Mouse (Mus musculus): Measurements from ENCODE around the gene Cep152. TPM values are rescaled to one million over a fixed set of nuclear protein-coding genes. Genes with fewer than 3 reads are reported as not detected.

Gene Cep152
- polyA plus RNA-seq, 1 experiment from 2014 or later, result 3.9 TPM

GRCm38 (mm10) chr2:125530665-125531064 is 94.2 kb downstream of the Cep152 start:
- no peaks in the 10 kb centered on the region for H3K4me1 ChIP-seq (ENCODE audit: control insufficient read depth, insufficient read depth, low read length)
- H3K27me3 ChIP-seq (ENCODE audit: control insufficient read depth, insufficient read depth, low read length), result no peaks in the 10 kb centered on the region
- no peak overlapping the region for H3K4me2 ChIP-seq (ENCODE audit: low read length)
- no peak overlapping the region for H3K4me3 ChIP-seq (replicated peaks; ENCODE audit: low read depth, low read length)
- H3K27ac ChIP-seq (replicated peaks; ENCODE audit: low read depth, low read length), result no peak overlapping the region
- DNase-seq (no peak), ATAC-seq (ENCODE audit: low FRiP score, low TSS enrichment) (no peak)
- H3K36me3 ChIP-seq (ENCODE audit: control insufficient read depth, insufficient read depth, low read length), result no peaks in the 10 kb centered on the region
- no peak overlapping the region for H3K9ac ChIP-seq (replicated peaks; ENCODE audit: low read length)
- no peaks in the 10 kb centered on the region for H3K9me3 ChIP-seq (ENCODE audit: control insufficient read depth, low read length)
- WGBS, result 78% methylated on average over 6 of the region's 6 CpGs

DNA sequence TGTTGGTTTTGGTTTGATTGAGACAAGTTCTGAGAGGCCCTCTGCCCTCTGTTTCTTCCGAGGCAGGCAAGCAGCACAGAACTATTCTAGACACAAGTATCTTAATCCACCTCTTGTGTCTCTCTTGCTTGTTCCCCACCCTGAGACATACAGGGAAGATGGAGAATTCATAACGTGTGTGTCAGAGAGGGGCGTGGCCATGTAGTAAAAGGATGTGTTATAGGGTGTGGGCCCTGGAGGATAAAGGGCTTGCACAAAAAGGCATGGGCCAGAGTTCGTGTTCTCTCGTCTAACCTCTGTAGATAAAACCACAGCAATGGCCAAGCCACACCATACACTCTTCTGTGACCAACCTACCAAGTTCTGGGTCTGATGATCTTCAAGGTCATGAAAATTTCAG is 98.3 kb downstream of the Cep152 start:
- ATAC-seq (ENCODE audit: low FRiP score, low TSS enrichment) (no peak), DNase-seq (no peak)
- 79% methylated on average over 5 of the region's 5 CpGs for WGBS
- no peak overlapping the region for H3K4me3 ChIP-seq (replicated peaks; ENCODE audit: low read depth, low read length)
- H3K9me3 ChIP-seq (ENCODE audit: control insufficient read depth, low read length), result no peaks in the 10 kb centered on the region
- H3K9ac ChIP-seq (replicated peaks; ENCODE audit: low read length), result no peak overlapping the region
- no peak overlapping the region for H3K4me2 ChIP-seq (ENCODE audit: low read length)
- no peaks in the 10 kb centered on the region for H3K36me3 ChIP-seq (ENCODE audit: control insufficient read depth, insufficient read depth, low read length)
- no peaks in the 10 kb centered on the region for H3K4me1 ChIP-seq (ENCODE audit: control insufficient read depth, insufficient read depth, low read length)
- H3K27ac ChIP-seq (replicated peaks; ENCODE audit: low read depth, low read length), result no peak overlapping the region
- H3K27me3 ChIP-seq (ENCODE audit: control insufficient read depth, insufficient read depth, low read length), result no peaks in the 10 kb centered on the region

DNA sequence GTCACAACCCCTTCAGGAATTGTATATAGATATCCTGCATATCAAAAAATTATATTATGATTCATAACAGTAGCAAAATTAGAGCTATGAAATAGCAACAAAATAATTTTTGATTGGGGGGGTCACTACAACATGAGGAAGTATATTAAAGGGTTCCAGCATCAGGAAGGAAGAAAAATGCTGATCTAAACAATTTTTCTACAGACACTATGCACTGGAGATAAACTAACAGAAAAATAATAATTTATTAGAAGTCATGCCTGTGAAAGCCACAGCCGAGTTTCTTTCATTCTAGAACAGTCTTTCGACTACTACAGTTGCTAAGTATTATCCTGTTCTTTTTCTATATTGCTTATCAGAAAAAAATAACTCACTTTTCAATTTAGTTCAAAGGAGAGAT is 99.4 kb downstream of the Cep152 start:
- no peak for DNase-seq
- Histone ChIP-seq H3K27ac (replicated peaks; ENCODE audit: low read depth, low read length) (no peak overlapping the region), H3K4me1 (ENCODE audit: control insufficient read depth, insufficient read depth, low read length) (no peaks in the 10 kb centered on the region), H3K9ac (replicated peaks; ENCODE audit: low read length) (no peak overlapping the region), H3K4me3 (replicated peaks; ENCODE audit: low read depth, low read length) (no peak overlapping the region), H3K27me3 (ENCODE audit: control insufficient read depth, insufficient read depth, low read length) (no peaks in the 10 kb centered on the region), H3K36me3 (ENCODE audit: control insufficient read depth, insufficient read depth, low read length) (no peaks in the 10 kb centered on the region), H3K9me3 (ENCODE audit: control insufficient read depth, low read length) (no peaks in the 10 kb centered on the region), H3K4me2 (ENCODE audit: low read length) (no peak overlapping the region)
- no peak for ATAC-seq (ENCODE audit: low FRiP score, low TSS enrichment)
- WGBS, result 89% methylated on average over 2 of the region's 2 CpGs

GRCm38 (mm10) chr2:125516594-125516993 is 108.3 kb downstream of the Cep152 start:
- Histone ChIP-seq H3K27ac (replicated peaks; ENCODE audit: low read depth, low read length) (no peak overlapping the region), H3K4me2 (ENCODE audit: low read length) (no peak overlapping the region), H3K4me3 (replicated peaks; ENCODE audit: low read depth, low read length) (no peak overlapping the region), H3K9ac (replicated peaks; ENCODE audit: low read length) (no peak overlapping the region), H3K4me1 (ENCODE audit: control insufficient read depth, insufficient read depth, low read length) (no peaks in the 10 kb centered on the region), H3K9me3 (ENCODE audit: control insufficient read depth, low read length) (no peaks in the 10 kb centered on the region), H3K36me3 (ENCODE audit: control insufficient read depth, insufficient read depth, low read length) (no peaks in the 10 kb centered on the region), H3K27me3 (ENCODE audit: control insufficient read depth, insufficient read depth, low read length) (no peaks in the 10 kb centered on the region)
- 47% methylated on average over 4 of the region's 4 CpGs for WGBS
- no peak for ATAC-seq (ENCODE audit: low FRiP score, low TSS enrichment)
- peak; percentile 43 for DNase-seq

DNA sequence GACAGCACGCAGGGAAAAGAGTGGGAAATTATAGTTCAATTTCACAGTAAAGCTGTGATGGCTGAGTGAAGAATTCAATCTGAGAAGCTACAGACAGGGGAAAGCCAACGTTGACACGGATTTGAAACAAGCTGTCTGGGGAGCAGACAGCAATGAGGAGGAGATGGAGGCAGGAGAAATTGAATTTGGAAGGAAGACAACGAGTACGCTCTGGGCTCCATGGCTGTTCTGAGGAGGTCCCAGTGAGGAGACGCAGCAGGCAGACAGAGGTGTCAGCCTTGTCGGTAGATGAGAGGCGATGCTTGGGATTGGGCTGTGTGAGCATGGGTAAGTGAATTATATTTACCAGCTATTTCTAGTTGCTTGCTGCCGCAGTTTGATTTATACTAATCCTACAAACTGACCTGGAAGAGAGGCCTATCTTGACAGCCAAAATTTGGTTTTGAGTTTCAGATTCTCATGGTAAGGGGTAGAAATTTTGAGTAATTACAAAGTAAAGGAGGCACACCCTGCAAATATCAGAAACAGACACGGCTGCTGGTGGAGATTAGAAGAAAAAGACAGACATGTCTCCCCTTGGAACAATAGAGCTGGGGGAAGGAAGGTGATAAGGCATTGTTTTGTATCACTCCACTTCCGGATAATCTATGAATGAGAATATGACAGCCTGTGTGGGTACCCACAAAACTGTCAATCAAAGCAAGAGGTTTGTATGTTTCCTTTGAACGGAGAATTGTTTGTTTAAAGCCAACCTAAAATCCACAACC is 109.4 kb downstream of the Cep152 start:
- H3K4me3 ChIP-seq (replicated peaks; ENCODE audit: low read depth, low read length), result no peak overlapping the region
- H3K27ac ChIP-seq (replicated peaks; ENCODE audit: low read depth, low read length), result peak overlapping the region; percentile 28
- no peak for ATAC-seq (ENCODE audit: low FRiP score, low TSS enrichment)
- H3K4me1 ChIP-seq (ENCODE audit: control insufficient read depth, insufficient read depth, low read length), result no peaks in the 10 kb centered on the region
- 60% methylated on average over 12 of the region's 12 CpGs for WGBS
- H3K36me3 ChIP-seq (ENCODE audit: control insufficient read depth, insufficient read depth, low read length), result no peaks in the 10 kb centered on the region
- no peak overlapping the region for H3K9ac ChIP-seq (replicated peaks; ENCODE audit: low read length)
- peak; percentile 23 for DNase-seq
- H3K4me2 ChIP-seq (ENCODE audit: low read length), result no peak overlapping the region
- H3K9me3 ChIP-seq (ENCODE audit: control insufficient read depth, low read length), result no peaks in the 10 kb centered on the region
- no peaks in the 10 kb centered on the region for H3K27me3 ChIP-seq (ENCODE audit: control insufficient read depth, insufficient read depth, low read length)

- no peaks in the 10 kb centered on the region for H3K36me3 ChIP-seq (ENCODE audit: control insufficient read depth, insufficient read depth, low read length)
- no peak overlapping the region for H3K4me3 ChIP-seq (replicated peaks; ENCODE audit: low read depth, low read length)
- H3K9me3 ChIP-seq (ENCODE audit: control insufficient read depth, low read length), result no peaks in the 10 kb centered on the region
- no peaks in the 10 kb centered on the region for H3K4me1 ChIP-seq (ENCODE audit: control insufficient read depth, insufficient read depth, low read length)
- no peak overlapping the region for H3K27ac ChIP-seq (replicated peaks; ENCODE audit: low read depth, low read length)
- ATAC-seq (ENCODE audit: low FRiP score, low TSS enrichment) (no peak), DNase-seq (no peak)
- H3K27me3 ChIP-seq (ENCODE audit: control insufficient read depth, insufficient read depth, low read length), result no peaks in the 10 kb centered on the region
- no peak overlapping the region for H3K4me2 ChIP-seq (ENCODE audit: low read length)
- 74% methylated on average over 3 of the region's 3 CpGs for WGBS
- no peak overlapping the region for H3K9ac ChIP-seq (replicated peaks; ENCODE audit: low read length)
Observed at GRCm38 (mm10) chr2:125514391-125514790, 110.5 kb downstream of the Cep152 start.

Other genes starting within 250 kb of the Cep152 start
- gene Gm9913, start 120.0 kb downstream of the Cep152 start, polyA plus RNA-seq (2014; fragmentation: Nextera tagmentation; extraction: Ambion mirVana), result 0.09 TPM in 1 of 2 replicates, not detected in the other
- 1.4 and 4.4 TPM in 2 replicates for gene Fbn1, start 117.1 kb downstream of the Cep152 start, polyA plus RNA-seq (2014; fragmentation: Nextera tagmentation; extraction: Ambion mirVana)
- 543 and 574 TPM in 2 replicates for gene Eid1, start 48.0 kb upstream of the Cep152 start, polyA plus RNA-seq (2014; fragmentation: Nextera tagmentation; extraction: Ambion mirVana)
- 2.0 and 2.2 TPM in 2 replicates for gene Shc4, start 99.0 kb upstream of the Cep152 start, polyA plus RNA-seq (2014; fragmentation: Nextera tagmentation; extraction: Ambion mirVana)
- gene Secisbp2l, start 157.8 kb upstream of the Cep152 start, polyA plus RNA-seq (2014; fragmentation: Nextera tagmentation; extraction: Ambion mirVana), result 38.3 and 40.2 TPM in 2 replicates
- 28.4 and 29.6 TPM in 2 replicates for gene Galk2, start 234.0 kb upstream of the Cep152 start, polyA plus RNA-seq (2014; fragmentation: Nextera tagmentation; extraction: Ambion mirVana)
- 68.4 and 82.8 TPM in 2 replicates for gene Cops2, start 234.0 kb upstream of the Cep152 start, polyA plus RNA-seq (2014; fragmentation: Nextera tagmentation; extraction: Ambion mirVana)

Data from midbrain, embryonic 14.5 days (tissue).